Mouse (Mus musculus) lung, postnatal 0 days (tissue): ENCODE data around the gene Epb41l2. TPM values are rescaled to one million over a fixed set of nuclear protein-coding genes. Genes with fewer than 3 reads are reported as not detected.

Experiments used
- ATAC-seq: fragments of 200-750 bp; cut with Nextera tagmentation; 2 replicates; pipeline ENCODE4 v1.8.0; 2017; ENCODE audit warnings: moderate library complexity
- DNase-seq: peaks from one replicate; pipeline ENCODE4 v3.0.0-alpha.2; 2016; ENCODE audit warnings: low spot score
- H3K27ac ChIP-seq: fragments of 300-500 bp; sonication (generic); 2 replicates; pipeline ENCODE4 v1.5.1; 2014; ENCODE audit warnings: antibody characterized with exemption, mild to moderate bottlenecking, low read length, mixed read lengths
- H3K27me3 ChIP-seq: fragments of 300-500 bp; sonication (generic); replicated peaks from 2 replicates; pipeline ENCODE4 v1.6.1; 2014; ENCODE audit warnings: low read length, mixed read lengths; ENCODE audit not compliant: insufficient read depth
- H3K36me3 ChIP-seq: fragments of 300-500 bp; sonication (generic); 2 replicates; pipeline ENCODE4 v1.6.1; 2014; ENCODE audit warnings: low read length, mixed read lengths; ENCODE audit not compliant: insufficient read depth
- H3K4me1 ChIP-seq: fragments of 300-500 bp; sonication (generic); 2 replicates; pipeline ENCODE4 v1.6.1; 2014; ENCODE audit warnings: antibody characterized with exemption, low read depth, low read length, mixed read lengths; ENCODE audit not compliant: insufficient read depth
- H3K4me2 ChIP-seq: fragments of 300-500 bp; sonication (generic); replicated peaks from 2 replicates; pipeline ENCODE4 v1.6.1; 2014; ENCODE audit warnings: low read depth, mild to moderate bottlenecking, low read length, moderate library complexity, mixed read lengths
- H3K4me3 ChIP-seq: fragments of 300-500 bp; sonication (generic); 2 replicates; pipeline ENCODE4 v1.5.1; 2014; ENCODE audit warnings: low read depth, low read length
- H3K9ac ChIP-seq: fragments of 300-500 bp; sonication (generic); replicated peaks from 2 replicates; pipeline ENCODE4 v1.6.1; 2014; ENCODE audit warnings: low read depth, mild to moderate bottlenecking
- H3K9me3 ChIP-seq: fragments of 300-500 bp; sonication (generic); 2 replicates; pipeline ENCODE4 v1.6.1; 2016; ENCODE audit warnings: low read length, mixed read lengths
- CTCF ChIP-seq: IDR thresholded peaks from 2 replicates; pipeline ENCODE4 v1.5.1; 2016; ENCODE audit warnings: antibody characterized with exemption, mild to moderate bottlenecking
- EP300 ChIP-seq: IDR thresholded peaks from 2 replicates; pipeline ENCODE4 v1.6.1; 2016; ENCODE audit warnings: antibody characterized with exemption, mild to moderate bottlenecking, control low read depth
- WGBS: fragments of 180-500 bp; shearing (Covaris S2); extraction: QIAGEN DNeasy Blood & Tissue Kit; methylation state at CpG from one replicate; pipeline ENCODE4 v1.1.7; 2014; 5-methylcytosine and 5-hydroxymethylcytosine counted together
- polyA plus RNA-seq: library from polyadenylated mRNA; unstranded; fragments of >200 nt; fragmentation: Nextera tagmentation; extraction: Ambion mirVana; gene quantifications from 2 replicates; pipeline ENCODE4 v1.2.1, GENCODE M21; 2015

Gene Epb41l2
- polyA plus RNA-seq = 48.2 and 54.2 TPM in 2 replicates

- Histone ChIP-seq H3K4me3 (peak within 1 kb of the TSS; percentile 92), H3K27me3 (no peaks in the 10 kb centered on the region), H3K9ac (peak within 1 kb of the TSS; percentile 77), H3K9me3 (no peaks in the 10 kb centered on the region), H3K27ac (peak within 1 kb of the TSS; percentile 88), H3K4me1 (peaks cover 11% of the 10 kb centered on the region; the same call in 1 of the 2 replicates), H3K4me2 (peak within 1 kb of the TSS; percentile 83), H3K36me3 (no peaks in the 10 kb centered on the region)
- DNase-seq = peak; percentile 91
- ATAC-seq = peak; percentile 96
- TF ChIP-seq CTCF = peak; percentile 20; the same call in 1 of the 2 replicates
- TF ChIP-seq EP300 = no peak
- 1% methylated on average over 44 of the region's 55 CpGs for WGBS
Measured at GRCm38 (mm10) chr10:25359208-25359958, at the start of gene Epb41l2. TSS of gene Epb41l2 (plus strand) at chr10:25359798.

DNA sequence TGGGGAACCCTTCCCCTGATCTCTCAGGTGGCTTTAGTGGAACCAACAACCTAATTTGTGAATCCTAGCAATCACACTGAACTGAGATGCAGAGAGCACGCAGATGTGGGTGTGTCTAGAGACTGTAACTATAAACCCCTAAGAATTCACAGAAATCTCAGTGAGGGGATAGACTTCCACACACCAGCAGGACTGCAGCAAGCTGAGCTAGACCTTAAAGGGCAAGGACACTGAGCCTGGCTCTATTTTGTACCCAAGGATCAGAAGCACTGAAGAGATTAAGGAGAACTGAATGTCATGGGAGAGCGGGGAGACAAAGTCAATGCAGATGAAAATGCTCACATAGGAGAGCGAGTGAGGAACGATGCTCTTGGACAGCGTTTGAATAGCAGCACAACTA lies 49.6 kb upstream of the Epb41l2 start:
- ATAC-seq = no peak

GRCm38 (mm10) chr10:25310736-25311135 lies 48.9 kb upstream of the Epb41l2 start:
- Histone ChIP-seq H3K4me2 (no peak overlapping the region), H3K9me3 (no peaks in the 10 kb centered on the region), H3K36me3 (no peaks in the 10 kb centered on the region), H3K9ac (no peak overlapping the region), H3K4me3 (no peak overlapping the region), H3K27me3 (no peaks in the 10 kb centered on the region), H3K4me1 (no peaks in the 10 kb centered on the region), H3K27ac (no peak overlapping the region)
- no peak for ATAC-seq
- no peak for TF ChIP-seq EP300
- TF ChIP-seq CTCF = no peak
- WGBS = 76% methylated on average over 4 of the region's 4 CpGs
- no peak for DNase-seq

More for the DNA sequence above, 49.6 kb upstream of the Epb41l2 start:
- no peak for DNase-seq
- no peaks in the 10 kb centered on the region for H3K27me3 ChIP-seq
- H3K4me1 ChIP-seq = no peaks in the 10 kb centered on the region
- no peak overlapping the region for H3K9ac ChIP-seq
- no peak overlapping the region for H3K4me2 ChIP-seq
- no peak for TF ChIP-seq CTCF
- no peak overlapping the region for H3K27ac ChIP-seq
- H3K36me3 ChIP-seq = no peaks in the 10 kb centered on the region
- no peak overlapping the region for H3K4me3 ChIP-seq
- 90% methylated on average over 5 of the region's 5 CpGs for WGBS
- no peaks in the 10 kb centered on the region for H3K9me3 ChIP-seq

- Histone ChIP-seq H3K9me3 (no peaks in the 10 kb centered on the region), H3K36me3 (no peaks in the 10 kb centered on the region), H3K4me3 (no peak overlapping the region), H3K4me2 (no peak overlapping the region), H3K4me1 (no peaks in the 10 kb centered on the region), H3K27me3 (no peaks in the 10 kb centered on the region), H3K27ac (no peak overlapping the region), H3K9ac (no peak overlapping the region)
- ATAC-seq (no peak), DNase-seq (no peak)
- TF ChIP-seq EP300 = no peak
- TF ChIP-seq CTCF = no peak
- WGBS = 48% methylated on average over 9 of the region's 9 CpGs
Measured at GRCm38 (mm10) chr10:25311554-25312212, 47.9 kb upstream of the Epb41l2 start.

GRCm38 (mm10) chr10:25313856-25314584 lies 45.6 kb upstream of the Epb41l2 start:
- Histone ChIP-seq H3K36me3 (no peaks in the 10 kb centered on the region), H3K27me3 (no peaks in the 10 kb centered on the region), H3K4me2 (peak overlapping the region; percentile 20; the same call in 1 of the 2 replicates), H3K4me1 (no peaks in the 10 kb centered on the region), H3K27ac (no peak overlapping the region), H3K9me3 (no peaks in the 10 kb centered on the region), H3K9ac (no peak overlapping the region), H3K4me3 (no peak overlapping the region)
- DNase-seq (no peak), ATAC-seq (no peak)
- no peak for TF ChIP-seq EP300
- TF ChIP-seq CTCF = no peak
- 26% methylated on average over 17 of the region's 17 CpGs for WGBS

DNA sequence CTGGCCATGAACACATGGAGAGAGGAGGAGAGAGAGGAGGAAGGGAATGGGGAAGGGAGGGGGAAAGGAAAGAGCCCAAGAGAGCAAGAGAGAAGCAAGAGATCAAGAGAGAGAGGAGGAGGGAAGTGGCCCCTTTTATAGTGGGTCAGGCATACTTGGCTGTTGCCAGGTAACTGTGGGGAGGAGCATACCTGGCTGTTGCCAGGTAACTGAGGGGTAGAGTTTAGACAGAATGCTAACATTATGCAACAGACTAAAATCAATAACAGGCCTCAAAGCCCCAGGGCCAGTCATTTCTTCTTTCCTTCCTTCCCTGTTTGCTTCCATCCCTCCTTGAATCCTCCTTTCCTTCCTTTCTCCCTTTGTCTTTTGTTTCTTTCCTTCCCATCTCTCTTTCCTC lies 41.9 kb upstream of the Epb41l2 start:
- no peak overlapping the region for H3K27ac ChIP-seq
- DNase-seq = no peak
- H3K36me3 ChIP-seq = no peaks in the 10 kb centered on the region
- 0 out of 2 replicates have a peak, but pooled peaks have one; percentile 21 for ATAC-seq
- TF ChIP-seq CTCF (no peak), EP300 (no peak)
- H3K4me1 ChIP-seq = no peaks in the 10 kb centered on the region
- H3K4me3 ChIP-seq = no peak overlapping the region
- no peak overlapping the region for H3K9ac ChIP-seq
- H3K27me3 ChIP-seq = no peaks in the 10 kb centered on the region
- H3K4me2 ChIP-seq = no peak overlapping the region
- no peaks in the 10 kb centered on the region for H3K9me3 ChIP-seq
